Mouse (Mus musculus): ENCODE results near the gene Htr5b.

Htr5b gene

DNA sequence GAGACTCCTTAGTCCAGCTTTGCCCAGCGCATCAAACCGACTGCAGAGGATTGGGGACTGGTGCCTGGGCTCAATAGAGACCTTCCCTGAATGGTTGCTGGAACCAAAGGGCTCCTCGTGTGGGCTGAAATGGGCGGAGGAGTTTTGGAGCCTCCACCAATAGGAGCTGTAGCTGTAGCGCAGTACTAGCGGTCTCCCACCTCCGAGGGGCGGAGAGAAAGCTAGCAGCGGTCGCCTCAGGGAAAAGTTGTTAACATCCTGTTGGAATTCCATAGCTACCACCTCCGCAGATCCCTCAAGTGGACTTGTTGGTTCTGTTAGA lies at the start of gene Htr5b:
Gene Htr5b, minus strand, starts transcription at position 67 of the 322 bp plus-strand sequence.
- ChIA-PET CTCF (interaction anchor here in 2 of 4 experiments (0.9 to 1.3 kb wide), 3 partner anchors 21 to 88 kb away, joined by 3 to 4 read pairs (median 4); partner anchors contain the start of gene Ddx18 (in 1 of the 2)), POLR2A (interaction anchor here in 2 of 4 experiments (0.9 to 1.8 kb wide), 6 partner anchors 12 to 88 kb away, joined by 3 to 7 read pairs (median 3); no protein-coding TSS in a partner anchor)

DNA sequence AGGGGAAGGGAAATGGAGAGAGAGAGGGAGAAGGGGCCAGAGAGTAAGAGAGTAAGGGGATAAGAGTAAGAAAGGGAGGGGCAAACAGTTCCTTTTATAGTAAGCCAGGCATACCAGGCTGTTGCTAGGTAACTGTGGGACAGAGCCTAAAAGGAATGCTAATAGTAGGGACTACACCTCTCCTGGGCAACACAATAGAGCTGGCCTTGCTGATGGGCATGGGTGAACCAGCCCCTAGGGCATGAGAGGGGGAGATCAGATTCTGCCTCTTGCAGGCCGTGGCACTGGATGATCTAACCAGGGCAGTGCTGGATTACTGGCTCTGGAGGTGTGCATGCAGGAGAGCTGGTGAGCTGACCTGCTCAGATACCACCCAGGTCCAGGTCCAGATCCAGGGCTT lies 49.2 kb upstream of the Htr5b start:
- ChIA-PET POLR2A (interaction anchor here in 1 of 4 experiments (0.7 kb wide), 1 partner anchor 48 kb away, joined by 3 read pairs; no protein-coding TSS in a partner anchor), CTCF (no interaction called here)

DNA sequence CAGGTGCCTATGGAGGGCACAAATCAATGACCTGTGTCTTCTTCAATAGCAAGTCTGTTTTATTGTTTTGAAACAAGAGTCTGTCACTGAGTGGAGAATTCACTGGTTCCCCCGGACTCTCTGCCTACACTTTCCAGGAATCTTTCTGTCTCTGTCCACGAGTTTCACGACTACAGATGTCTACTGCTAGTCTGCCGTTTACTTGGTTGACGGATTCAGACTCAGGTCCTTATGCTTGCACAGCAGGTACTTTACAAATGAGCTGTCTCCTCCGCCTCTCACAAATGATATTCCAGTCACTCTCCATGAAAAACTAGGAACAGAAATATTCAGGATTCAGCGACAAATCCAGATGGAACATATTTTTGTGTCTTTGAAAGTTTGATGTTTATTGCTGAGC lies 42.3 kb upstream of the Htr5b start:
- ChIA-PET POLR2A (interaction anchor here in 1 of 4 experiments (1.1 kb wide), 1 partner anchor 9 kb away, joined by 3 read pairs; no protein-coding TSS in a partner anchor), CTCF (interaction anchor here in 1 of 4 experiments (0.6 kb wide), 1 partner anchor 159 kb away, joined by 8 read pairs; no protein-coding TSS in a partner anchor)

DNA sequence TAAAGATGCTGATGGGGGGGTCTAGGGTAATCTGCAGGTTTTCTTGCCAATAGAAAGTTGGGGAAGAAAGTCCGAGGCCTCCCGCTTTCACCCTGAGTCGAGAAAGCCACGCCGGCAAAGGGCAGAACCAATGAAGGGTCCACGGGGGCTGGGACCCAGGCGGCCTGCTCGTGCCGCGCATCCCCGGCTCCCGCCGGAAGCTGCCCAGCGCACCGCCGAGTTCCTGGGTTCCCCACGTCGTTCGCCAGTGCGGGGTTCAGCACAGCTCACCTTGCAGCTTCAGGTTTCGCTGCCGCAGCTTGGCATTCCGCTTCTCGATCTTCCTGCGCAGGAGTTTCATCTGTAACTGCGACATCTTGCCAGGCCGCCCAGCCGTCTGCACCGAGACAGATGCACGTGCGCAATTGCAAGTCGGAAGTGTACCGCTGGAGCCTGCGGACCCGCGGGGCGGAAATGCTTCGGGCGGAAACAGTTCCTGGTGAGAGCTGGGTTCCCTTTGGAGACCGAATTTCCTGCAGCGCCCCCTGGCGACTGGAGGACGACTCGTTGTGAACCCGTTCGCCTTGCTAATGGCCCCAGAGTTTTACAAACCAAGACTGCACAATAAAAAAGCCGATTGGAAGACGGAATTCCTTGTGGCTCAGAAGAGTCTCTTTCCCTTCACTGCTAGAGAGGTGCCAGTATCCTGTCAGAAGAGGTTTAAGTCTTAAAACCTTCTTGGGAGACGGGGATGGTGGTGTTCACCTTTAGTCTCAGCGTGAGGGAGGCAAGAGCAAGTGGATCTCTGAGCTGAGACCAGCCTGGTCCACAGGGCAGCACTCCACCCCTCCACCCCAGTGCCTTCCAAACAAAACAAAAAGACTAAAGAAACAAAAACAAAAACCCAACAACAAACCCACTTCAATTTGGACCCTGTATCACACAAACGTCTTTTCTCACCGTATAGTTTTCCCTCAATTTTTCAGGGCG lies 39.5 kb upstream of the Htr5b start, which contains the start of gene Ddx18:
Gene Ddx18, minus strand, starts transcription at position 469 of the 969 bp plus-strand sequence.
- ChIA-PET POLR2A (interaction anchor here in 3 of 4 experiments (0.6 to 3.6 kb wide), 14 partner anchors 9 to 240 kb away, joined by 3 to 25 read pairs (median 4); no protein-coding TSS in a partner anchor), CTCF (interaction anchor here in 3 of 4 experiments (0.6 to 1.6 kb wide), 9 partner anchors 12 to 265 kb away, joined by 3 to 5 read pairs (median 3); no protein-coding TSS in a partner anchor)

DNA sequence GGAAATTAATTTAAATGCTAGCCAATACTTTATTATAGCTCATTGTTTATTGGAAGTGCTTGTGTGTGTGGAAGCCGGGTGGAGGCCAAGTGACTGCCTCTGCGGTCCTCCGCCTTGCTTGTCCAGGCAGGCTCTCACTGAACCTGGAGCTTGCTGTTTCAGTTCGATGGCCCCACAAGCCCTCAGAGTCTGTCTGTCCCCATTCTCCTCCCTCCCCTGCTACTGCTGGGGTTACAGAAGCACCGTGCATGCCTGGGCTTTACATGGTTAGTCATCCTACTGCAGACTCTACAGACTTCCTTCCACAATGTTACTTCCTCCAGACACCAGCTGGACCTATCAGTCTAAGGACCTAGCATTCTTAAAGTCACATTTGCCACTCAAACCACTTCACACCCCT lies 29.6 kb upstream of the Htr5b start:
- CTCF ChIA-PET = no interaction called here
- POLR2A ChIA-PET = interaction anchor here in 1 of 4 experiments (2.0 to 2.6 kb wide), 2 partner anchors 9 to 10 kb away, joined by 5 to 18 read pairs; partner anchors contain the start of gene Ddx18

DNA sequence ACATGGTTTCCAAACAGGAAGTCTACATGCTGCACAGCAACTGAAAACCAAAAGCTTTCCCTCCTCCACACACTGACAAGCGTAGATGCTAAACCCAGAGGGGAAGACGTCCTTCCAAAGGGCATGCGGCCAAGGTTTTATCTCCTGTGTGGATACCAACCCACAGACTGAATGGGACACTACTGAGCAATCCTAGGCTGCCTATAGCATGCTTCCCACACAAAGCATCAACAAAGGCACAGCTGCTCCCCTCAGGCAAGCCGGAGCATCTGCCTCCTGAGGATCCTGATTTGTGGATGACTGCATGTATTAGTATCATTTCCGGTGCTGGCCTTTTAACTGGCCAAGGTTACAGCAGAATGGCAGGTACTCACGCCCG lies 23.2 kb upstream of the Htr5b start:
- ChIA-PET POLR2A (interaction anchor here in 2 of 4 experiments (1.0 to 5.0 kb wide), 5 partner anchors 12 to 40 kb away, joined by 3 to 25 read pairs (median 4); partner anchors contain the start of genes Ddx18 (in 2 of the 2) and Htr5b (in 1 of the 2)), CTCF (interaction anchor here in 2 of 4 experiments (0.7 to 1.9 kb wide), 3 partner anchors 91 to 340 kb away, joined by 3 to 8 read pairs (median 4); no protein-coding TSS in a partner anchor)

DNA sequence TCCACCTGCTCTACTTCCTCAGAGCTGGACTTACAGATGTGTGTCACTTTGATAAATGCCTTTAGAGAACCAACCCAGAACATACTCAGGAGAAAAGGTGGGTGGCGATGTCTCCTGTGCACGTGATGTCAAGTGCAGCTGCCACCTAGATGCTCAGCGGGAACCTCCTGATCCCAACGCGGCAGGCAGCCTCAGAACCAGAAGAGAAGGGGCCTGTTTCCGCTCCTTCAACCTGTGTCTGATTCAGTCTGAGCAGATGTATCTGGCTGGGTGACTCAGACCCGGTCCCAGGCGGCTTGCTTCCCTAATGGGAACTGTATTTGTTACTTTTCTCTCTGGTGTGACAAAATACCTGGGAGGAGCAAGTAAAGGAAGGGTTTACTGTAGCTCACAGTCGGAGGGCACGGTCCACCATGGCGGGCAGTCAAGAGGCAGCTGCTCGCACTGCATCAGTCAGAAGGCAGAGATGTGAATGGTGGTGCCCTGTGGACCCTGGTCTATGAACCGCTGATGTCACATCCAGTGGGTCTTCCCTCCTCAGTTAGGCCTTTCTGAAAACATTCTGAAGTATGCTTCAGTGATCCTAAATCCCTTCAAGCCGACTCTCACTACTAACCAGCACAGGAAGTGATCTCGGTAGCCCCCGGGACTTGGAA lies 22.7 kb upstream of the Htr5b start:
- ChIA-PET POLR2A (interaction anchor here in 3 of 4 experiments (0.5 to 5.0 kb wide), 9 partner anchors 9 to 110 kb away, joined by 3 to 25 read pairs (median 3); partner anchors contain the start of genes Ddx18 (in 2 of the 3) and Htr5b (in 1 of the 3)), CTCF (interaction anchor here in 2 of 4 experiments (1.5 to 2.8 kb wide), 4 partner anchors 17 to 110 kb away, joined by 3 to 21 read pairs (median 6); partner anchors contain the start of gene Ddx18 (in 1 of the 2))

DNA sequence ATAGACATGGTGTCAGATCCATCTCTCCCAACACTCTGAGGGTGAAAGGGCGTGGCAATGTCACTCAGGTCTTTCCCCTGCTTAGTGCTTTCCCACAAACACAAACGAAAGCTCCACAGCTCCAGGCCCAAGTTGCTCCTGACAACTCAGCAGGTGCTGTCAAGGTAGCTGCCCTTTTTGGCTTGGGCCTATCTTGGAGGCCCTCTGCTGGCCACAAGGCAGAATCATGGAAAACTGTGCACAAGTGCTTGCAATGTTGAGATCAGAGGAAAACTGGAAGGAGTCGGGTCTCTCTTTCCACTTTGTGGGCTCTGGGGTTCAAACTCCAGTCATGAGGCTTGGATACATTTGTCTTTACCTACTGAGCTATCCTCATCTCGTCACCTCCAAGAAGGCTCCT lies 21.2 kb upstream of the Htr5b start:
- ChIA-PET CTCF (interaction anchor here (0.5 to 2.8 kb wide), 25 partner anchors 10 to 359 kb away, joined by 3 to 21 read pairs (median 4); partner anchors contain the start of genes Ddx18 (in 2 of the 4) and Htr5b (in 1 of the 4)), POLR2A (interaction anchor here in 3 of 4 experiments (0.5 to 5.0 kb wide), 10 partner anchors 9 to 94 kb away, joined by 3 to 25 read pairs (median 6); partner anchors contain the start of genes Ddx18 (in 2 of the 3) and Htr5b (in 1 of the 3))

DNA sequence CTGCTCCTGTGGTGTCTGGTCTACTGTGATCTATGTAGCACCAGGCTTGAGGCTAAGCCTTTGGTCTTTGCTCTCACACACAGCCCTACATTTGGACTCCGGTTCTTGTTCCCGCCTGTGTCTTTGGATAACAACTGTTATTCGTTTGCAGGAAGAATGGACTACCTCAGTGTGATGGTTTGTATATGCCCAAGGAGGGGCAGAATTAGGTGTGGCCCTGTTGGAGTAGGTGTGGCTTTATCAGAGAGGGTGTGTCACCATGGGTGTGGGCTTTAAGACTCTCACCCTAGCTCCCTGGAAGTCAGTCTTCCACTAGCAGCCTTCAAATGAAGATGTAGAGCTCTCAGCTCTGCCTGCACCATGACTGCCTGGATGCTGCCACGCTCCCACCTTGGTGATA lies 20.4 kb upstream of the Htr5b start:
- CTCF ChIA-PET = interaction anchor here in 3 of 4 experiments (0.6 to 2.8 kb wide), 9 partner anchors 14 to 299 kb away, joined by 3 to 21 read pairs (median 5); partner anchors contain the start of gene Htr5b (in 1 of the 3)
- POLR2A ChIA-PET = interaction anchor here in 2 of 4 experiments (1.1 to 5.0 kb wide), 3 partner anchors 18 to 93 kb away, joined by 3 to 25 read pairs (median 5); partner anchors contain the start of gene Ddx18 (in 1 of the 2)

DNA sequence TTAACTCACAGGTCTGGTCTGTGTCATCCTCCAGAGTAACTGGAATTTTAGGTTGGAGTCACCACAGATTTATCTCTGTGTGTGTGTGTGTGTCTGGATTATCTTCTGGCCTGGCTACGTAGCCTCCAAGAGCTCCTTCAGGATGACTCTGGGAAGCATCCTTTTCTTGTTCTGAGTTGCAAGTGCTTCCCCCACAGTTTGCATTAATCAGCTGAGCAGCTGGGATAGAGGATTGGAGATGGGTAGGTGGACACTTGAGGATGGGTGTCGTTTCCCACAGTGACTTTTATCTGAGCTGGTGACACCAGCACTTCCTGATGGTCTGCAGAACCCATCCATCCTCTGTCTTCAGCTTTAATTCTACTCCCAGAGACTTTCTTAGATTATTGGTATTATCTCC lies 18.6 kb upstream of the Htr5b start:
- ChIA-PET POLR2A (interaction anchor here in 1 of 4 experiments (1.3 kb wide), 1 partner anchor 11 kb away, joined by 5 read pairs; no protein-coding TSS in a partner anchor), CTCF (interaction anchor here in 1 of 4 experiments (1.0 kb wide), 1 partner anchor 9 kb away, joined by 3 read pairs; no protein-coding TSS in a partner anchor)

DNA sequence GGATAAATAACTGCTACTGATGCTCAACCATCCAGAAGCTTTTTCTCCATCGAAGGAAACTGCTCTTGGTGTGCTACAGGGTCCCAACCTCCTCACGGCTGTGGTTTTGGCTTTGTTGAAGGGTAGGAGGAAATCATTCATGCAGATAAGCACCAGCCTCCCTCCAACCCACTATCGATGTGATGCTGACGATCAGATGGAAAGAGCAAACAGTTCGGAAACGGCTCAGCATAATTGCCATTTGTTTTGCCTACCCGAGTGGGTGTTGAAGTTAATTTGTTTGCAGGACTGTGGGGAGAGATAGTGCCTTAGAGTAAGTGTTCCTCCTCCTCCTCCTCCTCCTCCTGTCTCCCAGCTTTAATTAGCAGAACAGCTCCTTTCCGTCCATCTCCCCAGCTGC lies 12.1 kb upstream of the Htr5b start:
- ChIA-PET POLR2A (interaction anchor here in 1 of 4 experiments (1.2 to 2.5 kb wide), 2 partner anchors 9 to 12 kb away, joined by 3 to 7 read pairs; partner anchors contain the start of gene Htr5b), CTCF (interaction anchor here in 1 of 4 experiments (1.1 kb wide), 1 partner anchor 9 kb away, joined by 4 read pairs; no protein-coding TSS in a partner anchor)

DNA sequence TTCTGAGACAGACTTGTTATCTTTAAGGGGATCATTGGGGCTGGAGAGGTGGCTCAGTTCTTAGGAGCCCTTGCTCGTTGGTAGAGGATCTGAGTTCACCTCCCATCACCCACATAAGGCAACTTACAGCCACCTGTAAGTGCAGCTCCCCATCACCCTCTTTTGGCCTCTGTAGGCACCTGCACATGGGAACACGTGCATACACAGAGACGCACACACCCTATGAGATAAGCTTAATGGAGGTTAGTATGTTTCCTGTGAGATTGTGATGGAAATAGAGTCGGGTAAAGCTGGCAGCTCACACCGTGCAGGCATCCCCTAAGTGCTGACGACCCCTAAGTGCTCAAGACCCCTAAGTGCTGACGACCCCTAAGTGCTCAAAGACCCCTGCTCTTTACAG lies 3.2 kb upstream of the Htr5b start:
- ChIA-PET POLR2A (no interaction called here), CTCF (no interaction called here)

DNA sequence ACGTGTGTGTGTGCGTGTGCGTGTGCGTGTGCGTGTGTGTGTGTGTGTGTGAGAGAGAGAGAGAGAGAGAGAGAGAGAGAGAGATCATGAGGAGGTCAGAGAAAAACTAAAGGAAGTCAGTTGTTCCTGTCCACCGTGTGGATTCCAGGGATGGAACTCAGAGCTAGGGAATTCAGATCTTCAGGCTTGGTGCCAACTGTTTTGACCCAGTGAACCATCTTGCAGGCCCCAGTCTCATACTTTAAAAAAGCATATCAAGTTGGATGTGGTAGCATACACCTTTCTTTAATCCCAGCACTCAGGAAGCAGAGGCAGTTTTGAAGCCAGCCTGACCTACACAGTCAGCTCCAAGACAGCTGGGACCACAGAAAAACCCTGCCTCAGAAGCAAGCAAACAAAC lies 1.0 kb upstream of the Htr5b start:
- ChIA-PET CTCF (interaction anchor here in 2 of 4 experiments (1.0 to 1.7 kb wide), 3 partner anchors 20 to 38 kb away, joined by 4 to 5 read pairs (median 4); partner anchors contain the start of gene Ddx18 (in 1 of the 2)), POLR2A (interaction anchor here in 3 of 4 experiments (0.5 to 1.7 kb wide), 6 partner anchors 11 to 167 kb away, joined by 3 to 10 read pairs (median 3); no protein-coding TSS in a partner anchor)

DNA sequence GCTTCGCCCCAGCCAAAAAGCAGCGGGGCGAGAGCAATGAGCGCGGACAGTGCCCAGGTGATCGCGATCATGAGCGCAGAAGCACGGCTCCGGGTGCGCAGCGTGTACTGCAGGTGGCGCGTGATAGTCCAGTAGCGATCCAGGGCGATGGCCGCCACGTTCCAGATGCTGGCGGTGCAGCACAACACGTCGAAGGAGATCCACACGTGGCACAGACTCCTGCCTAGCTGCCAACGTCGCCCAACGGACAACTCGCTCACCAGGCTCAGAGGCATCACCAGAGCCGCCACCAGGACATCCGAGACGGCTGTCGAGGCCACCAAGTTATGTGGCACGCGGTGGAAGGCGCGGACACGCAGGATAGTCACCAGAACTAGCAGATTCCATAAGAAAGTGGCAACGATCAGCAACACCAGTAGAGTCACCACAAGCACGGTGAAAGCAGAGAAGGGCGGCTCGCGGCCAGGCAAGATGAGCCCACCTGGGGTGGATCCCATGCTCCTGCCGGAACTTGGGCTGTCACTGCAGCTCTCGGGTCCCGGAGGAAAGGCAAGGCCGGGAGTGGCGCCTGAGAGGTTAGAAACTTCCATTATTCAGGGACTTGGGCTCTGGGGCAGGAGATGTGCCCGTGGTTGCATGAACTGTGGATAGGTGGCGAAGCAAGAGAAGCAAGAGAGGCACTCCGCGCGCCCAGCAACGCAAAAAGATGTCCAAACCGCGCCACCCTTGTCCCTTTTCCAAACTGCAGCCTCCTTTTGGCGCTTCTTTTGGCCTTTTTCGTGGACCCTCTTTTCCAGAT lies 466 bp downstream of the Htr5b start:
- POLR2A ChIA-PET = interaction anchor here in 2 of 4 experiments (0.5 to 1.8 kb wide), 5 partner anchors 12 to 33 kb away, joined by 3 to 7 read pairs (median 3); no protein-coding TSS in a partner anchor
- CTCF ChIA-PET = interaction anchor here in 3 of 4 experiments (0.6 to 1.3 kb wide), 4 partner anchors 9 to 87 kb away, joined by 3 to 5 read pairs (median 4); no protein-coding TSS in a partner anchor

DNA sequence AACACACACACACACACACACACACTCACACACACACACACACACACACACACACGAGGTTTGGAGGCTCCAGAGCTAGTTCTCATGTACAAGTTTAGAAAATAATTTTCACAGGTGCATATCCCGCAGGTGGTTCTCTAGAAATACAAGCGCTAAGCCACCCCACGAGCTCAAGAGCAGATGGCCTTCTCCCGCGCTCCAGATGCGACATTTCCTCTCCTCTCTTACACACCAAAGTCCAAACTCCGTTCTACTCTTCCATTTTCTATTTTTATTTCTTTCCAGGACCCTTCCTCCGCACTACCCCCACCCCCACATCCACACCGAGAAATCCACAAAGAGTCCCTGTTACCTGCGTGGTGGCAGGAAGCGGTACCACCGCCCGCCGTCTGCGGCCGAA lies 1.2 kb downstream of the Htr5b start:
- ChIA-PET POLR2A (interaction anchor here in 1 of 4 experiments (1.8 kb wide), 1 partner anchor 22 kb away, joined by 4 read pairs; no protein-coding TSS in a partner anchor), CTCF (interaction anchor here in 2 of 4 experiments (0.6 to 0.8 kb wide), 2 partner anchors 9 to 22 kb away, joined by 4 to 5 read pairs; no protein-coding TSS in a partner anchor)

DNA sequence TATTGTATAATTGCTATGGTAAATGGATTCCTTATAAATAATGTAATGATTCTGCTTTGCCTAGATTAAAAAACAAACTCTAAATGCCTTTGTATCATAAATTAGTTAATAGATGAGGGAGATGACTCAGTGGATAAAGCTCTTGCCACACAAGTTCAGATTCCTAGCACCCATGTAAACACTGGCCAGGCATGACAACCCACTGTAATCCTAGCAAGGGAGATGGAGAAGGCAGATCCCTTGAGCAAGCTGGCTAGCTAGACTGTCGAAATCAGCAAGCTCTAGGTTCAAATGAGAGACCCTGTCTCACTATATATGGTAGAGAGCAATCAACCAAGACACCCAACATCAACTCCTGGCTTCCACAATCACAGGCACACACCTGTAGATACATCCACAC lies 9.7 kb downstream of the Htr5b start:
- POLR2A ChIA-PET = interaction anchor here in 1 of 4 experiments (0.7 kb wide), 1 partner anchor 211 kb away, joined by 3 read pairs; no protein-coding TSS in a partner anchor
- CTCF ChIA-PET = interaction anchor here in 1 of 4 experiments (0.6 kb wide), 1 partner anchor 9 kb away, joined by 5 read pairs; no protein-coding TSS in a partner anchor

DNA sequence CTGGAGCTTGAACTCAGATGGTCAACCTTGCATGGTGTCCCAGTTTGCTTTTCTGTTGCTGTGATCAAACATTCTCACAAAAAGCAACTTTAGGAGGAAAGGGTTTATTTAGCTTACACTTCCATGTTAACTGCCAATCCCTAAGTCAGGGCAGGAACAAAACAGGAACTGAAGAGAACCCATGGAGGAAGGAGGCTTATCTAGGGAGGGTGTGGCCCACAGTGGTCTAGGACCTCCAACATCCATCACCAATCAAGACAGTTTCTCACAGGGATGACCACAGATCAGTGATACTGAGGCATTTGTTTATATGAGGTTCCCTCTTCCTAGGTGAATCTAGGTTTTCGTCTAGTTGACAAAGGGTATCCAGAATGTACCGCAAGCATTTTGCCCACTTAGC lies 16.3 kb downstream of the Htr5b start:
- POLR2A ChIA-PET = no interaction called here

More for the DNA sequence above, 16.3 kb downstream of the Htr5b start:
- CTCF ChIA-PET = no interaction called here

Measured in embryonic stem cell, embryonic (primary cell).